Mouse (Mus musculus): Measurements from ENCODE around the gene Fam19a5.

Fam19a5 gene

DNA sequence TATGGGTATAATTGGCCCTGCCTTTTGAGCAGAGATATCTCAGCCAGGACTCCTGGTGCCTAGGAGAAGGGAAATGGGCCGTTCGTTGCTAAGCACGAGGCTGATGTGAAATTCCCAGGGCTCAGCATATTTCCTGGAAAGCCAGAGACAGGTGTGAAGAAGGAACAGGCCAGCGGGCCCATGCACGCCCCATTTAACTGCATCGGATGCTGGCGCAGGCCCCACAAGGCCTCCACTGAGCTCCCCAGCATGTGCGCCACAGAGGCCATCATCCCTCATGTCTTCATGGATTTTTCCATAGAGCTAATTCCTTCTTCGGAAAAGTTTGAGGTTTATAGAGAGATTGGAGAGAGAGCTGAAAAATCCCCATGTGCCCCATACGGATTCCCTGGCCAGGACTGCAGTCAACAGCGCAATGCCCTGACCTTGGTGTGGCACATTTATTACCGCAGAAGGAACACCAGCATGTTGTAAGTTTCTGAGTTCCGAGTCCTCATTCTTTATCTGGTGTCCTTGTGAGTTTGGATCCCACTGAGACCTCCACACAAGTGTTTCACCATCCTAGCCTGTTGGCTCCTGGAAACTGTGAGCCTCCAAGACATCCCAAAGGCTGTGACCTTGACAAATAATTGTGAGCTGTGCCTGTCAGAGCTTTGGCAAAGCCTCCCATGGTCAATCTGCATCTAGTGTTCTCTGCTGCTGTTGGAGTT is 122.1 kb downstream of the Fam19a5 start:
- DNase-seq (ENCODE audit: low read depth, low spot score): no peak

DNA sequence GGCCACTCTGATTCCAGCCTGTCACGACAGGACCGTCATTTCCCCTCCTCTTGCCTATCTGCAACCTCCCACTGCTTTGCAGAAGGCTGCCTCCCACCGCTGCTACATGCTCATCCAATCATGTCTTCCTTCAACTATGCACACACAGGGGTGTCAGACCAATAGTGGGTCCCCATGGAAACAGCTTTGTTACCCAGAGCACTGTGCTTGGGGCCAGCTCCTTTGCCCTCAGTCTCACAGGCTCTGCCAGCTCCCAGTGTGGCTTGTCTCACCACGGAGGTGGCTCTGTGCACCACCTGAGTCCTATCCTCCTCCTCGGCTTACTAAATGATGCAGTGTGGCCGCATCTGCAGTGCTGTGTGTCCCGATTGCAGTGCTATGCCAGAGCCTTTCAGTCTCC is 123.3 kb downstream of the Fam19a5 start:
- no peak for DNase-seq (ENCODE audit: low read depth, low spot score)

- DNase-seq (ENCODE audit: low read depth, low spot score): no peak
Measured at GRCm38 (mm10) chr15:87668112-87668511, 124.0 kb downstream of the Fam19a5 start.

- no peak for DNase-seq (ENCODE audit: low read depth, low spot score)
Measured at GRCm38 (mm10) chr15:87671929-87672328, 127.8 kb downstream of the Fam19a5 start.

DNA sequence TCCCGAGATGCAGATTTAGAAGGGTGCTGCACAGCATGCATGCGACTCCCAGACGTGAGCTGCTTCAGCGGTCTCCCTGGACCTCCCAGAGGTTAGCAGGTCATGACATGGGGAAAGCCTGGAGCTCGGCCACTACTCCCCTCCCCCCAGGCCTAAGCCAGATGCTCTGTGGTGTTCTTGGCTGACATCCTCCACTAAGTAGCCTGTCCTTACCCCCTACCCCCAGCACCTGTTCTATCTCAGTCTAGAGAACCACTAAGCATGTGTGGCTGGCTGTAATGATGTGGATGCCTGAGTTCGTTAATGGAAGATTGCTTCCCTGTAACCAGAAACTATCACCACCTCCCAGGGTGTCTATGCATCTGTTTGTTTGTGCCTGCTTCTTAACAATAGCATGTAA is 134.6 kb downstream of the Fam19a5 start:
- no peak for DNase-seq (ENCODE audit: low read depth, low spot score)

DNA sequence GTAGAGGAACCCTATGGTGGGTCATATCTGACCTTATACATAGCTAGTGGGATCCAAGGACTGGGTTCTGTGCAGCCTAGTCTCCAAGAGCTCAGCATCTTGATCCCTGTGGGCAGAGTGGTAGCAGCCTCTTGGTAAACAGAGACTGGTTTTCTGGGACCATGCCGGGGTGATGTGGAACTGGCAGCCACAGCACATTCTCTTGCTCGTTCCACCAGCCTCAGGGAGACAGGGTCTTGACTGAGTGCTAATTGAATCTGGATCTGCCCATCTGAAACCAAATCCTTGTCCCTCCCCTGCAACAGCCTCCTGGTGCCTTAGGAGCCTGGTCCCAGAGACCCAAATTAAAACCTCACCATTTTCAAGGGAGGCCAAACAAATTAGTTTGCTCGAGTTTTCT is 138.3 kb downstream of the Fam19a5 start:
- no peak for DNase-seq (ENCODE audit: low read depth, low spot score)

- no peak for DNase-seq (ENCODE audit: low read depth, low spot score)
Measured at GRCm38 (mm10) chr15:87686415-87687040, 142.4 kb downstream of the Fam19a5 start.

GRCm38 (mm10) chr15:87691271-87691955 is 147.3 kb downstream of the Fam19a5 start:
- DNase-seq (ENCODE audit: low read depth, low spot score): no peak

GRCm38 (mm10) chr15:87691958-87692357 is 147.9 kb downstream of the Fam19a5 start:
- no peak for DNase-seq (ENCODE audit: low read depth, low spot score)

- DNase-seq (ENCODE audit: low read depth, low spot score): no peak
Measured at GRCm38 (mm10) chr15:87692394-87692793, 148.3 kb downstream of the Fam19a5 start.

GRCm38 (mm10) chr15:87692865-87693513 is 148.9 kb downstream of the Fam19a5 start:
- no peak for DNase-seq (ENCODE audit: low read depth, low spot score)

DNA sequence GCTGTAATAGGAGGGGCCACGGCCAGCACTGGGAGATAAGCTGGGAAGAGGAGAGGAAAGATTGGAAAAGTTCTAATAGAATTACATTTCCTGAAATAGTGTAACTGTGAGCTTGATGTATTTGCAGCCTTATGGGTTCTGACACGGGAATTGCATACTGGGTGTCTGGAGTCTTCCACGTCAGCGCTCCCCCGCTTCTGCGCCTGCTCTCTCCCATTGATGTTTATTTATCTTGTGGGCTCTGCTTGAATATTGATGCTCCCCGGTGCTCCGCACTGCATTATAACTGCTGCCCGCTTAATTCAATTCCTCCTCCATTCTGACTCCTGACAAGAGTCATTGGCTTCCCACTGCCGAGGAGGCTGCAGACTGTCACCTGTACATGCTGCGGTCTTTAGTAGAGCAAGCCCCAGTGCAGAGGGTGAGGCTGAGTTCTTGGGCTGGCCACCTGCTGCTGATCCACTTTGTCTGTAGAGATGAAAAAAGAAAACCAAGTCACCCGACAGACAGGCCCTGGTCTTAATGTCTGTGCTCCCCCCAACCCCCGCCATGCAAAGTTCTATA is 153.4 kb downstream of the Fam19a5 start:
- no peak for DNase-seq (ENCODE audit: low read depth, low spot score)

DNA sequence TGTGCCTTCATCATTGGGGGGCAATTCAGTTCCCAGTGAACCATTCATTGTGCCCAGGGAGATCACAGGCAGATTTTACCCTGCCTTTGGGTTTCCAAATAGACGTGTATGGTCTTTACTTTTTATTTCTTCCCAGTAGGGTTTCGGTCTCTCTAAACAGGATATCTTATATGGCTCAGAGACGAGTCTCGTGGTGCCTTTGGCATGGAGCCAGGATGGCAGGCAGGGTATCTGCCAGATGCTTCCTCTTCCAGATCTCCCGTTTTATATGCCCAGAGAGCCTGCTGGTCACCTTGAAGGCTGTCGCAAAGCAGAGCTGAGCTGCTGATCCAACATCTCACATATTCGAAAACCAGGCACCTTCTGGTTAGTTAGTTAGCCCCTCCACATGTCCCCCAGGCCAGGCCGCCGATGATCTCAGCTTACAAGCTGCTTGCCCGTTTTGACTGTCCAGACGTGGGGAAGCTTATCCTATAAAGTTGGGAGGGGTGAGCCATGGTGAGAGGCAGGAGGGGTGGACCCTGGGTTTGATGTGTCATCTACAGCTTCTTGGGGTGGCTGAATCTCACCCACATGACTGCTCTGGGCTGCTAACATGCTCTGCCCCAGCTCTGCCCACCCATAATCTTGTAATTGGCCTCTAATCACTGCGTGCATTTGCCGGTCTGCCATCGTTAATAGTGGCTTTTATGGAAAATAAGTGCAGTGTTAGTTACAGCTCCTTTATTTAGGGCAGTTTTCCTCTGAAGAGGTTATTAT is 154.6 kb downstream of the Fam19a5 start:
- no peak for DNase-seq (ENCODE audit: low read depth, low spot score)

DNA sequence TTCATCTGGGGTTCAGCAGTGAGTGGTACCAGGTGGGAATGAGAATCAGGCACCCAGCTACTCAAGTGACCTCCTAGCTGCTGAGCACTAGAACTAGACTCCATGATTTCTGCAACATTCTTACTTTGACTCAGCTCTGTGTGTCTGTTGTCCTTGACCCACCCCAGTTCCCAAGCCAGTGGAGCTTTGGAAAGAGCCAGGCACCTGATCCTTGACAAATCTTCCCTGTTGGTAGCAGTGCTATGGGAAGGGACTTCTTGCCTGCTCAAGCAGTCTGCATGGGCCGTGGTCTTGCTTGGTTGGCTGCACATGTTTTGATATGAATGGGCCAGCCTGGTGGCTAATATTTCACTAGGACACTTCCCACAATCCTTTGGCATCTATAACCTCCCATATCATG is 158.7 kb downstream of the Fam19a5 start:
- no peak for DNase-seq (ENCODE audit: low read depth, low spot score)

DNA sequence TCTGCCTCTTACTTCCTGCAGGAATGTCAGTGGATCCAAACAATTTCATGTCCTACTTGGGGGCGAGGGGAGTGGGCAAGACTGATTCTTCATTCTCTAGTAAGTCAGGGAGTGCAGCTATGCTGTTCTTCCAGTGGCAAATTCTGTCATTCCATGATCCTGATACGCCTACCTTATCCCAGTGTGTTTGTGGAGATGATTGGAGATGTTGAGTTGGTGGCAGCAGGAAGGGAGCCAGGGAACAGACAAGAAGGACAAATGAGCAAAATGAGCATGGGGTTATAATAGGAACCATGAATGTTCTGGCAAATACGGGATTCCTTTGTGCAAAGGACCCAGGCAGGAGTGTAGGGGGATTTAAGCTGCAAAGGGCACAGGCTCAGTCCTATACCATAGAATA is 159.2 kb downstream of the Fam19a5 start:
- no peak for DNase-seq (ENCODE audit: low read depth, low spot score)

GRCm38 (mm10) chr15:87711790-87712189 is 167.7 kb downstream of the Fam19a5 start:
- DNase-seq (ENCODE audit: low read depth, low spot score): no peak

DNA sequence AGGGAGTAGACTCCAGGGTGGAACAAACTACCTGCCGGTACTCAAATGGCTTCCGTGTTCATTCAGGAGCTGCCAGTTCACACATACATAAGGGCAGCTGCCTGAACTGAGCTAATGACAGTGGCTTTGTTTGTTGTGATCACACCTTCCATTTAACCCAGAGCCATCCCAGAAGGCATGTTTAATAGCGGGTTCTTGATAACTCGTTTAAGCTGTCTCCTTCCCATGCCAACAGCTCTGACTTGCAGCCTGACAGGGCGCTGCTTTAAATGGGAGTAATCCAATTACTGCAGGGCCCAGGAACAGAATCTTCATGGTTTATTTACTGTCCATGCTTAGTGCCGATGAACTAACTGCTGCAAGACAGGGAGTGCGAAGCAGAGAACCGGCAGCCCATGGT is 168.1 kb downstream of the Fam19a5 start:
- DNase-seq (ENCODE audit: low read depth, low spot score): no peak

- no peak for DNase-seq (ENCODE audit: low read depth, low spot score)
Measured at GRCm38 (mm10) chr15:87715037-87715676, 171.1 kb downstream of the Fam19a5 start.

GRCm38 (mm10) chr15:87717056-87717455 is 173.0 kb downstream of the Fam19a5 start:
- no peak for DNase-seq (ENCODE audit: low read depth, low spot score)

GRCm38 (mm10) chr15:87723455-87723986 is 179.4 kb downstream of the Fam19a5 start:
- no peak for DNase-seq (ENCODE audit: low read depth, low spot score)
